Mouse (Mus musculus) c-Kit-positive CD71-positive TER-119-positive erythroid progenitor cells, embryonic 14.5 days (primary cell): ENCODE results near the gene Gm20388.

Experiments
- DNase-seq: peaks from one replicate; pipeline ENCODE4 v3.0.0-alpha.2; 2013; ENCODE audit warnings: low spot score

The Gm20388 gene

DNA sequence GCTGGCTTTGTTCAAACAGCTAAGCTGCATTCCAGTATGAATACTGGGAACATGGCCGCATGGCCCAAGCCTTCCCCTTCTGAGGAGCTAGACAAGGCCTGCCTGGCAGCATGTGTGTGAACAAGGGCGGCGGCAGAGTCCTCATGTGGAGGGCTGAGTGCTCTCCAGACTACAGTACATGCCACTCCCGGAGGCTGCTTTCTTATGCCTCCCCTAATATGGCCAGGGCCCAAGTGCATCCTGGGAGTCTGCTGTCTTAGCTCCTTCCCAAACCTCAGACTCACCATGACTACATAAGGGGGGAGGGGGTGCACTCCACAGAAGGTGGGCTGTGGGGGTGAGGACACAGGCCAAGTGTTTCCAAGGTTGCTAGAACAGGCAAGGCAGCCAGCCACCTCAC is 1882.0 kb downstream of the Gm20388 start:
- no peak for DNase-seq

DNA sequence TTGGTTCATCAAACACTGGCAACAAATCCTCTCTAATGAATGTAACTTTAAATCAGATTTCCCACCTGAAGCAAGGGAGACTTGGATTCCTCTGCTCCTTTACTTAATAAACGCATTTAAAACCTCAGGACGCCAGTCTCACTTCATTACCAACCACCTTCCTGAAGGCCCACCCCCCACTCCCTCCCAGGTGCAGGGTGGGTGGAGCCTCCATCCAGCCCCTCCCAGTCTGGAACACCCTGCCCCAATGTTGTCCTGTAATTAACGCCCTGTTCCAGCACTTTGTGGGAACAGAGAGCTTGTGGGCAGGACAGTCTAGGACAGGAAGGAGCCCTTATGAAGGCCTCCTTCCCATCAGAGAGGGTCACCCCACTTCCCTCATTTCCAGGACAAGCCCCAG is 1883.5 kb downstream of the Gm20388 start:
- DNase-seq: no peak

DNA sequence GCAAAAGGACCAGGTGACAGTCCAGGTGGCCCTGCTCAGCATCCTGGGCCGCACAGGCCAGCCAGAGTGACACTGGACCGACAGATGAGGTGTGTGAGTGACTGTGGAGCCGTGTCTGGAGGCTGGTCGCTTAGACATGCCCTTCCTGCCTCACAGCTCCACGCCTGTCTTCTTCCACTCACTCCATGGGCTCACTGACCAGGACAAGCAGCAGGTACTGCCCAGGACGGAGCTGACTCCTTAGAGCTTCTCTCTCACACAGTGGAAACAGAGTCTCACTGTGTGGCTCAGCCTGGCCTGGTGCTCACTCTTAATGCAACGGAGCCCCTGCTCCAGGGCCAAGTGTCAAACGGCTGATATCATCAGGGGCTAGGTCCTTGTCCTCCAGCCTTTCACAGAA is 1884.8 kb downstream of the Gm20388 start:
- DNase-seq: no peak

DNA sequence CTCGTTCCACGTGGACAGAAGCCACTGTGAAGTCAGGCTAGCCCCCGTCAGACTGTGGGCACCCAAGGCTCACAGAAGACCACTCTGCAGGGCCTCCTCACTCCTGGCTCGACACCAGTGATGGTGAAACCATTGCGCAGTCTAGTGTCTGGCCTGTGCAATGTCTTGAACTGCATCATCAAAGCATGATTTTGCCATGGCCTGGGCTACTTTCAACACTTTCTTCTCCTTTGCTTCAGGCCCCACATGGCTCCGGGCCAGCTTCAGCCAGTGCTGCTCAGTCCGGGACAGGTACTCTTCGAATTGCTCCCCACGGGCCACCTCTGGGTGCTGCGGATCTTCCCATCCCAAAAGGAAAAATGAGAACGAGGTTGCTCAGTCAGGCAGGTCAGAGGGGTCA is 1885.8 kb downstream of the Gm20388 start:
- no peak for DNase-seq

DNA sequence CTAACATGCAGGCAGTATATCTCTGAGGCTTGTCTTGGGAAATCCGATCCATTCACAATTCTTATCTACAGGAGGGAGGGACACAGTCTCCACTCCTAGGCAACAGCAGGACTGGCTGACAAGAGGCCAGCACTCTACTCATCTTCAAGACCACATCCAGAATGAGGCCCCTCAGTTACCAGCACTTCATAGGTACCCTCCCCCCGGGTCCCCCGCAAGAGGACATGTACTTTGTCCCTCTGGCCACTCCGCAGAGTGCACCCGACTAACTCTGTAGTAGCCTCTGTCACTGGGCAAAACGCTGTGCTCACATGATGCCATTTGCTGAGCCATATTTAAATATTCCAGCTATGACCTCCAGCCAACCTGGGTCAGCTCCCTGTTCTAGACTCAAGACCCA is 1887.8 kb downstream of the Gm20388 start:
- no peak for DNase-seq

DNA sequence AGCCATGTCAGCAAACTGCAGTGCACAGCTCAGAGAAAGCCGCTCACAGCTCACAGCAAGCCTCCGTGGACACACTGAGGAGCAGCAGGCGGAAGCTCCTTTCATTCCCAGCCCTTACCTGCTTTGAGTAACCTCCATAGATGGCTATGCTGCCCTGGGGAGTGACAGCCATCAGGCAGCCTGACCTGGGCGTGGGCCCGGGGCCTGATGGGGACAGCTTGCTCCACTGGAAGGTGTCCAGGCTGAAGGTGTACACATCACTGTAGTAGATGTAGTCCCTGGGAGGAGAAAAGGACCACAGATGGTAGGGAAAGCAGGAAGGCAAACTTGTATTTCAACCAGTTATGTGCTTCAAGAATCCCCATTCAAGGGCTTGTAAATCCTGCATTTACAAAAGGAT is 1894.2 kb downstream of the Gm20388 start:
- DNase-seq: no peak

DNA sequence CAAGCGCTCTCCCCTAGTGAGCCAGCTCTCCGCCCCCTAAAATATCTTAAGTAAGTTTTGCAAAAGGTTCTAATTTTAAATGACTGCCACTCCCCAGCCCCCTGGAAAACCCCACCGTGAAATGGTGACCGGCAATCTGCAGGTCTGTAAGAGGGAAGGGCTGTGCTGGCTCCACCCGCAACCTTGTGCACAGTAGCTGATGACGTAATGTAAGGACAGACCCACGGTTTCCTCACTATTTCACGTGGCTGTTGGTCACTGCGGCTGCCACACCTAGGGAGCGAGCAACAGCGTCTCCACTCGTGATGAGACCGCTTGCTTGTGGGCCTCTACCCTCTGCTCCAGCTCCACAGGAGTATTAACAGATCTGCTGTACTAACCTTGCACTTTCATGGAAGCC is 1895.5 kb downstream of the Gm20388 start:
- no peak for DNase-seq

DNA sequence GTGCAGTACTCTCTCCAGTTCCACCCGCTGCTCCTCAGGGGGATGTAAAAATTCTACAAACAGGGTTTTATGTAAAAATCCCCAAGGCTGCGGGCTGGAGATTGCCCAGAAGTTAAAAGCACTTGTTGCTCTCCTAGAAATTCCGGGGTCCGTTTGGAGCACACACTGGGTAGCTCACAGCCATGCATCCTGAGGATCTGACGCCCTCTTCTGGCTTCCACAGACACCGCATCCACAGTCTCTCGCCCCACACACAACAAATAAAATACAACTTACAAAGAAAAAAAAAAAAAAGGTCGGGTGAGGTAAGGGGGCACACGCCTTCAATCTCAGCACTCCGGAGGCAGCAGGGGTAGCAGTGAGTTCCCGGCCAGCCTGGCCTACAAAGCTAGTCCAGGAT is 1897.4 kb downstream of the Gm20388 start:
- no peak for DNase-seq

DNA sequence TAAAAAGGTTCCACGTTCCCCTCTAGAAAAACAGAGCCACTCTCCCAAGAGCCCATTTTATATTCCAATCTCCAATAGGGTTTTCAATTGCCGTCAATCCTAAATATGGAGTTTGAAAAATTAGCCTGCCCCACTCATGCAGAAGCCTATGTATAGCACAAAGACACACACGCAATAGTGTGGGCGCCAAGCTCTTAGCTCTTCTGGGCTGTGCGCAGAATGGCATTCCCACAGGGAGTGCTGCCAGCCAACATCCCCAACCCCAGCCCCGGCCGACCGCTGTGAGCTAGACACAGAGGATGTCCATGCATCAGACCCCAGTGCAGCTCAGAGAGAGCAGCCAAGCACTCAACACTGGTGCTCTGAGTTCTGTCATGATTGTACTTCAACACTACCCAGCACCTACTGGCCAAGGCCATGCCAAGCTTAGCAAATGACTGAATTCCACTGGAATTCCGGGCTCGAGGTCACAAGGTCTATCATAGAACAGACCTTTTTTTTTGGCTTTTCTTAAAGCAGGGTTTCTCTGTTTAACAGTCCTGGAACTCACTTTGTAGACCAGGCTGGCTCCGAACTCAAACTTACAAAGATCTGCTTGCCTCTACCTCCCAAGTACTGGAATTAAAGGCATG is 1899.0 kb downstream of the Gm20388 start:
- no peak for DNase-seq

DNA sequence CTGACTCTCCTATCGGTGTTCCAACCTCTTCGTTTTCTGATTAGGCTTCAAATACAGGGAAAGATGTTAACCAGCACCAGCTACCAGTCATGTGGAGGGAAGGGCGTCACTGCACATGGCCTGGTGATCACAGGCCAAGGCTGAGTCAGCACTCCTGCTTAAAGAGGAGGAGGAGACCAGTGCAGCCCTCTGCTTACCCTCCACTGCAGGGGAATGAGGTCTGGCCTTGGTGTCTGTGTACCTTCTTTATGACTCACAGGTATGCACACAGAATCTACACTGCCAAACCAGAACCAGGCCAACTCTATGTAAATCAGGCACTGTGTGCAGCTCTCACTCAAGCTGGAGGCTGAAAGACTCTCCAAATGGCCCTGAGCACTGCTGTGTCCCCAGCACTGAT is 1900.9 kb downstream of the Gm20388 start:
- DNase-seq: no peak

DNA sequence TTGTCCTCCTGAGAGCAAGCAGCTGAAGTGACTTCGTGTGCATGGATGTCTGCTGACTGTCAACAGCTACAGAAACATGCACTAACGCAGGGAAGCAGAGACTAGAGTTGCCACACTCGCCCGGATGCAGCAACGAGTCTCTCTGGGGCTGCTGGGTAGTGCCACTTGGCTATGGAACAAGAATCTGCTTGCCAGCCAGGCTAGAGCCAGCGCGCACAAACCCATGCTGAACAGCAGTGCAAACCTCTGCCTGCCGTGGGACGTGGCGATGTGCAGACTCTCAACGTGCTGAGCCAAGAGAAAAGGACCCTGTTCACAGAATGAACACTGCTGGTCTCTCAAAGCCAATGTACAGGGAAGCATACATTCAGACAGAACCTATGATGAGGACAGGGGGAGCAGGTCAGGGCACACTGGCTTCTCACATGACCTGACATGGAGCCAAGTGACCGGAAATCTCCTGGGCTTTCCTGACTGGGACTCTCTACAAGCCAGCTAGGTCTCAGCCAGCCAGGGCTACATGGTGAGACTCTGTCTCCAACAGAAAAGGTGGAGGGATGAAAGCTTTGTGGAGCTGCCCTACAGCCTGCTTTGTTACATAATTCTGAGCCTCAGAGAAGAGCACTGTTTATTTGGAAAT is 1901.4 kb downstream of the Gm20388 start:
- DNase-seq: no peak

DNA sequence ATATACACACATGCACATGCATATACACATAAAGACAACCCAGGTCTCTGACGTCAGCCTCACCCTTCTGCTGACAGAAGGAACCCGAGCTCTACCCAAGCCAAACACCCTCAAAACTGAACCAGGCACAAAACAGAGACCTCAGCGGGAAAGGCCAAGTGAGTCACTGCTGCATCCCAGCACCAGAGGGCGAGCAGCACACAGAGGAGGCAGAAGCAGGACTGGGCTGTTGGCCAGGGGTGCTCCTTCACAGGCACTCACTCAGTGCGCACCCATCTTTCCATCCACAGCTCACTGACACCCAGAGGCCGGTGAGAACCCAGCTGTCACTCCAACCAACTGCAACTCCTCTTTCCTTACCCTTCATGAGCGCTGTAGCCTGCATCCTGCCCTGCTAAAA is 1907.6 kb downstream of the Gm20388 start:
- no peak for DNase-seq

DNA sequence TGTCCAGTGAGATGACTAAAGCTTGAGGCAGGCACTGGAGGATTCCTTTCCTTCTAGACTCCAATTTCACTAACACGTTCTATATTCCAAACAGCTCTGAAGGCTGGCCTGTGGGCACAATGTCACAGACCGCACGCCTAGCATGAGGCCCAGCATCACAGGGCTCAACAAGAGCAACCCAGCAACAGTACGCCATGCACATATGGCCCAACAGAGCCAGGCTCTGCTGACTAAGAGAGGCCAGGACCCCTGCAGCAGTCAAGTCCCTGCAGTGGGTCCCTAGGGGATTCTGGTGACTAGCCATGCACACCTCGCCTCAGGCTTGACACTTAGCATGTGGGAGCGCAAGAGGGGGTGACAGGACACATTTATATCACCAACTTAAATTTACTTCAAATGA is 1910.2 kb downstream of the Gm20388 start:
- DNase-seq: no peak

DNA sequence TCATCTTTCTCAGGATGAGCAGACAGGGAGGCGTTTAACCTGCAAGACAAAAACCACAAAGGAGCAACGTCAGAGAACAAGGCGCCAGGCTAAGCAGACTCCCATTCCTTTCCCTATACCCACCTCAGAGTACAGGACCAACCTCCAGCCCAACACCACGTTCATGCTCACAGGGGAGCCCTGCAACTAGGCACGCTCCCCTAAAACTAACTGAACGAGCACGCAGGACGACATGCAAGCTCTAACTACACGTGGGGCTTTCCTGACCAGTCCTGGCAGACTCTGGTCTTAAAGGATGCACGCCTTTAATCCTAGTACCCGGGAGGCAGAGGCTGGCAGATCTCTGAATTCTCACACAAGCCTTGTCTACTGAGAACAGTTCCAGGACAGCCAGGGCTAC is 1910.7 kb downstream of the Gm20388 start:
- DNase-seq: no peak

DNA sequence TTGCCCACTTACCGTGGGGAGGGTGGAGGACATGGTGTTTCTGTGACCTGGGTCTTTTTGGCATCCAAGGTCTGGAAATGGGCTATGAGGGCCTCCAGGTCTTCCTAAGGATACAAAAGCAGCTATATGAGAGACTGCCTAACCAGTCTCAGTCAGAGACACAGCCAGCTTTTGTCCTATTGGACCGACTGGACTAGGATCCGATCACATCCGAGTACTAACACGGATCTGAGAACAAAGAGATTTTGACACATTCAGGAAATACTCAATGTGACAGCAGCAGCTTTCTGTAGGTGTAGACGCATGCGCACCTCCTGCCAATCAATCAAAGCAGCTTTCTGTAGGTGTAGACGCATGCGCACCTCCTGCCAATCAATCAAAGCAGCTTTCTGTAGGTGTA is 1911.1 kb downstream of the Gm20388 start:
- DNase-seq: no peak

DNA sequence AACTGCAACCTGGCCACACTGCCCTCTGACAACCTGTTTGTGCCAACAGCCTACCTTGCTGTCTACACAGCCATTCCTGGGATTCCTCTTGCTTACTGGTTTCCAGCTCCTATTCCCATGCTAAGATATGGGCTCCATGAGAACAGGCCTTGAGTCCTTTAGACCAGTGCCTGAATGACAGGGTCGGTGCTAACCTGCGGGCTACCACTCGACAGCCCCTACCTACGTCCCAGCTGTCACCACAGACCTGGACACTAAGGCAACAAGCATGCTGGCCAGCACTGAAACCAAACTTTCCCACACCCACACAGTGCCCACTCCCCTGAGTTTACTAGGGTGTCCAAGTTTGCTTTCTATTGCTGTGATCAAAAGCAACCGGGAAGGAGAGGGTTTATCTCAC is 1917.1 kb downstream of the Gm20388 start:
- DNase-seq: no peak

DNA sequence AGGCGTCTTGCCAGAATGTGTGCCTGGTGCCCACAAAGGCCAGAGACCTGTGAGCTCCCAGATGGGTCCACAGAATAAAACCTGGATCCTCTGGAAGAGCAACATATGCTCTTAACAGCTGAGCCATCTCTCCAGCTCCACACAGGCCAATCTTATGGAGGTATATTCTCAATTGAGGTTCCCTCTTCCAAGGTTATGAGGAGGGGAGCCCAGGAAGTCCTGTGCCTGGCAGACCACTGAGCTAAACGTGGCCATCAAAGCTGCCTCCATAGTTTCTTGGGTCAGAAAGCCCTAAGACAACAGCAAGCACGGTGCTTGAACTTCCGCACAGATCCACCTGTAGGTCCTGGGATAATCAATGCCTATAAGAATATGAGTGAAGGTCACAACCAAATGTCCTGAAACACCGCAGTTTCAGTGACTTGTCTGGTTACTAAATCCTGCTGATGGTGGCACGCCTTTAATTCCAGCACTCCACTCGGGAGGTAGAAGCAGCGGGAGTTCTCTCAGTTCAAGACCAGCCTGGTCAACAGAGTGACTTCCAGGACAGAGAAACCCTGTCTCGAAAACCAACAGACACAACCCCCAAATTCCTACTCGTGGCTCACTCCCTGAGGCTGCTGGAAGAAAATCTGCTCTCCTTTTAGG is 1917.9 kb downstream of the Gm20388 start:
- no peak for DNase-seq

DNA sequence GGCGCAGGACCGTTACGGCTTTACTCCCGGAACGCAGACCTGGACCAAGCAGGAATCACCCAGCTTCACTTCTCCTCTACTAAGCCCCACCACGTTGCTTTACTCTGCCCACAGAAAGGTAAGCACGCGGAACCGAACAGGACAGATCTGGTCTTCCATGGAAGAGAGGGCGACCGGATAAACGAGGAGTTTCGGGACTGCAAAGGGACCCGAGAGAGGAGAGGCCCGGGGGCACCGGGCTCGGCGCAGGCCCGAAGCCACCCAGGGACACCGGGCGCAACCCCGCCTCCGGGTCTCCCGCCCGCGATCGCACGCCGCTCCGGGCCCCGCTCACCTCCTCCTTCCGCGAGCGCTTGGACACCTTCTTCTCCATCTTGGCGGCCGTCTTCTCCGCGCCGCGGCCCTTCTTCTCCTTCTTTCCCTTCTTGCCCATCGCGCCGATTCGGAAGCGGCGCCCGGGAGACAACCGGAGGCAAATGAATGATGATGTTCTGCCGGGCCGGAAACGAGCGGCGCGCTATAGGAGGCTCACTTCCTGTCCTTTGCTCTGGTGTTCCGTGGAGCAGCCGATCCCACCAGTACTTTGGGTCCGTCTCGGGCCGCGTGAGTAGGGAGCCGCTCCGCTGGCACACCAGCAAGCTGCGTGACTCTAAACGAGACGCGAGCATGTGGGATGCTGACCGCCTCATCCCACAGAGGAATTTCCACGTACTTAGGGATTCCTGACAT is 1918.6 kb downstream of the Gm20388 start, which contains the start of gene Klhdc4:
Gene Klhdc4, minus strand, starts transcription at position 522 of the 729 bp plus-strand sequence.
- peak; percentile 87 for DNase-seq

DNA sequence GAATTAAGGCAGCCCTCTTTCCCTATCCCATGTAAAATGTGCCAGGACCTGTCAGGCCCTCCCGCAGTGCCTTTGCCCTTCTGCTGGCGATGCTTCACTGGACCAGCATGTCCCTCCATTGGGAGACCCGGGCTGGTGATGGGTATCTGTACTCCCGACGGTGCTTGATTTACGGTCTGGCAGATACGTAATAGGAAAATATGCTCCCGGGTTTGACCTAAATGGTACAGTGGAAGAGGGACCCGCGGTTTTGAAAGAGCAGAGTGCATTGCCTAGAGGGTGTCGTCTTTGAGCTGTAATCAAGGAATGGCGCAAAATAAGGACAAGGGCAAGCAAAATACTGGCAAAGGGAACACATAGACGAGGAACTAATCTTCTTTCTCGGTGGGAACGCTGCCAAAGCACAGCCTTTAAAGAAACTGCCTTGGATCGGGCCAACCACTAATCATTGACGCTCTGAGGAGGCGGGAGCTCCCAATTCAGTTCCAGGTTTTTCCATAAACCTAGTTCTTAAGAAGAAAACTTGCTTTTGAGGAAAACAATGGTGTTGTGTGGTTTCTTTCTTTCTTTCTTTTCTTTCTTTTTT is 1919.2 kb downstream of the Gm20388 start:
- DNase-seq: no peak

DNA sequence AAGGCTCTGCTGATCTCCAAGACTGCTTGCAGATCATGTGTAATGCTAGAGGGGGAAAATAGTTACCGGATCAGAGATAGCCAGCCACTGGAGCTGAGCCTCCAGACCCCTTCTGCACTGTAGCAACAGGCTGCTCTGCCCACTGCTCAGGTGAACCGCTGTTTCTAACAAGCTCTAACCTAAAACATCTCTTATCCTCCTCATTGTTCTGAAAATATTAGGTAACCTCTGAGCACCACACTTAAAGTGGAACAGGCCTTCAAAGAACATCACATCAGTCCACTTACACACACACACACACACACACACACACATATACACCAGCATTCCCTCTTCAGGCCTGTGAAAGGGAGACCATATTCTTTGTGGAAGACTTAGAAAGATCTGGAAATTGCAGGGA is 1921.4 kb downstream of the Gm20388 start:
- no peak for DNase-seq

DNA sequence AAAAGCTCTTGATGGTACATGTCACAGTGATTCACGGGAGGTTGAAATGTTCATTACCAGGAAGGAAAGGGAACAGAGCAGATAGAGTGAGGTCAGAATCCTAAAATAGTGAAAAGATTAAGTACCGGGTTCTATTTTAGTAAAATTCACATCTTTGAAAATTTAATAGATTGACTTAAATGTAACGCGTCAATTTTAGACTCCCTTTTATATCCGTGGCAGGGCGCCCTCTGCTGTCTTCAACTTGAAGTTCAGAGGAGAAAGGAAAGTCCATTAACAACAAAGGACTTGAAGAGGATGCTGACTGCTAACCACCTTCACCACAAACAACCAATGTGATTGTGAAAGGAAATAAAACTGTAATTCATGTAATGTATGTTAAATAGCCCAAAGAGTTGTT is 1921.9 kb downstream of the Gm20388 start:
- peak; percentile 74 for DNase-seq

DNA sequence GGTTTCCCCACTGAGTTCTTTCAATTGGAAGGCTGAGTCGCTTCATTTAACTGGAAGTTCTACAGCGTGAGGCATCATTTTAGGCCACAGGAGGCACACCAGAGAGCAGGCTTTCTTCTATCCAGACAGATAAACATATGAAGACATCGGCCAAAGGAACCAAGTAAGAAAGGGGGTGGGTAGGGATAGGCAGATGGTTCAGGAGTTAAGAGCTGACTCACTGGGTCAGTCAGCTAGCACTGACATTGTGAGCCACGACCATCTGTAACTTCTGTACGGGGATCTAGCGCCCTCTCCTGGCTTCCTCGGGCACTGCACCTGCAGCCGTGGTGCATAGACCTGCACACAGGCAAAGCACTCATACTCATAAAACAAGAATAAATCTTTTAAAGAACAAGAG is 1930.6 kb downstream of the Gm20388 start:
- peak; percentile 48 for DNase-seq
